Mouse (Mus musculus) E14TG2a.4 (cell line): ENCODE results near the gene Glp2r.

ENCODE experiments used
- H3K27me3 ChIP-seq: 2 replicates; pipeline ENCODE4 v1.6.1; 2014; ENCODE audit warnings: low read length, control low read depth; ENCODE audit not compliant: insufficient read depth
- H3K36me3 ChIP-seq: 2 replicates; pipeline ENCODE4 v1.6.1; 2014; ENCODE audit warnings: low read length, control low read depth; ENCODE audit not compliant: insufficient read depth
- H3K4me1 ChIP-seq: replicated peaks from 2 replicates; pipeline ENCODE4 v1.6.1; 2014; ENCODE audit warnings: low read depth, low read length, control low read depth
- H3K4me3 ChIP-seq: replicated peaks from 2 replicates; pipeline ENCODE4 v1.5.1; 2014; ENCODE audit warnings: mild to moderate bottlenecking, low read length
- H3K9me3 ChIP-seq: 2 replicates; pipeline ENCODE4 v1.6.1; 2014; ENCODE audit warnings: low read length, control low read depth
- CTCF ChIP-seq: conservative IDR thresholded peaks from 2 replicates; pipeline ENCODE4 v1.5.1; 2014; ENCODE audit warnings: low read length
- NANOG ChIP-seq: IDR thresholded peaks from 2 replicates; pipeline ENCODE4 v1.6.1; 2014; ENCODE audit warnings: borderline replicate concordance, low read length, mixed read lengths
- POU5F1 ChIP-seq: IDR thresholded peaks from 2 replicates; pipeline ENCODE4 v1.6.1; 2014; ENCODE audit warnings: low read length, borderline replicate concordance

The Glp2r gene

DNA sequence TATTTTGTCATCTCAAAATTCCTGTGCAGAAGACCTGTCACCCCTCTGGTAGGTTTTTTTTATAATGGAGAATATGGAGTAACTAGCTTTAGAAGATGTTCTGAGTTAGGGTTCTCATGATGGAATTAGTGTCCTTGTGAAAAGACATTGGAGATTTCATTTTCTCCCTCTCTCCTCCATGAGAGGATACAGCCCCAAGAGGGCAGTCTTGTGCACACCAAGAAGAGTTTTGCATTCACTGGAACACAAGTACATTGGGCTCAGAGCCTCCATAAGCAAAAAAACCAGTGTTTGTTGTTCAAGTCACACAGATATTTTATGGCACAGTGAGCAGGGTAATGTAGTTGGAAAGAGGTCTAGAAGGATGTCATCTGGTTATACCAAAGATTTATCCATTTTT is 29.4 kb downstream of the Glp2r start:
- no peaks in the 10 kb centered on the region for H3K27me3 ChIP-seq
- H3K36me3 ChIP-seq = no peaks in the 10 kb centered on the region
- H3K9me3 ChIP-seq = no peaks in the 10 kb centered on the region
- no peaks in the 10 kb centered on the region for H3K4me1 ChIP-seq
- H3K4me3 ChIP-seq = no peak overlapping the region
- no peak for TF ChIP-seq CTCF
- TF ChIP-seq POU5F1 = no peak
- no peak for TF ChIP-seq NANOG

DNA sequence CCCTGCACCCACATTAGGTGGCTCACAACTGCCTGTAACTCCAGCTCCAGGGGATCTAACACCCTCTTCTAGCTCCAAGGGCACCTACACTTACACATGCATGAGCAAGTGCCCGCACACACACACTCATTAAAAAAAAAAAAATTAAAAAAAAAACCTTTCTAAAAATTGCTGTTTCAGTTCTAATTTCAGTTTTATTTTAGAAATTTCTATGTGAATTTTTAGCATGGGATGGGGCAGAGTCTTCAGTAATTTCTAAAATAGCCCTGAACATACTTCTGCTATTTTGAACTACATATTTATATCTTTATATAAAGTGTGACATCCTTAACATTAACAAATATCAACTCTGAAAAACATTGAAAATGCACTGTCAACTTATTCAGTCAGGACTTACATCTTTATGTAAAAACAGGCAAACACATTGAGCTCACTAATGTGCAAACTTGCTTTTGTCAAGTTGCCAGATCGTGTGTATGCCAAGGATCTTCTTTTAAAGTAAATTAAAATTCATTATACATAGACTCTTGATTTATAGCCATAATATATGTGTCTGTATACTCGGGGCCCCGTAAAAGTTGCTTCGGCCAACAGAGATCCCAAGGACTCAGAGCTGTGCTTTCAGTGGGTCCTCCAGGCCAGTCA is 32.0 kb downstream of the Glp2r start:
- no peaks in the 10 kb centered on the region for H3K4me1 ChIP-seq
- TF ChIP-seq NANOG = no peak
- TF ChIP-seq CTCF = no peak
- no peak for TF ChIP-seq POU5F1
- no peak overlapping the region for H3K4me3 ChIP-seq
- H3K27me3 ChIP-seq = no peaks in the 10 kb centered on the region
- no peaks in the 10 kb centered on the region for H3K9me3 ChIP-seq
- H3K36me3 ChIP-seq = no peaks in the 10 kb centered on the region

DNA sequence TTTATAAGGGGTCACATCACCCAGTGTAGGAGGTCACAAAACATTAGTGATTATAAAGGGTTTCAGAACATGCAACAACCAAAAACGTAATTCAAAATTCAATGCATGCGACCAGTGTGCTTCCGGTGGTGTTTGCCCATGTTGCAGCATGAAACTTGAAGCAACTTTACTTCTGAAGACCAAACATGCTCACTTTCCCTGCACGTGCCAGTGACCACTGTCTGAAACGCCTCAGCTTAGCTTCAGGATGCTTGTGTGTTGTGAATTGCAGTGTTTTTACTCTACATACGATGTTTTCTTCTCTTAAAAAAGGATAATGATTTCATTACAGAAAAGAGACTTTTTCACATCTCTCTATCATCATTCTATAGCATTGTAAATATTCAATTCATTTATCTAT is 32.6 kb downstream of the Glp2r start:
- no peak for TF ChIP-seq CTCF
- no peak for TF ChIP-seq NANOG
- TF ChIP-seq POU5F1 = no peak
- Histone ChIP-seq H3K27me3 (no peaks in the 10 kb centered on the region), H3K36me3 (no peaks in the 10 kb centered on the region), H3K9me3 (no peaks in the 10 kb centered on the region), H3K4me1 (no peaks in the 10 kb centered on the region), H3K4me3 (no peak overlapping the region)

DNA sequence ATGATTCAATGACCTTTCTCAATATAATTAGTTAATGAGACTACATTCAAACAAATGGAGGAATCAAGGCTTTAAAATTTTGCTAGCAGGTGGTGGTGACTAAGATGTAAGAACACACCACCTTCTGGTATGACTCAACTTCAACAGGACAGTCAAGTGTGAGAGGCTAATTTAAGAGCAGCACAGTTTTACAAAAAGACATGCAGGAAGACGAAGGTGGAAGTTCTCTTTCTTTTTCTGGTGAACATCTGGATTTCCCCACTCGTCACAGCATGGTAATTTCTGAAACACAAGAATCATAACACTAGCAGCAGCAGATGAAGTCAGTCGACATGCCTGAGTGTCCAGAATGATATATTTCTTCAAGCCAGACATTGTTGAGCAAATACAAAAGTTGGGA is 36.4 kb downstream of the Glp2r start:
- H3K9me3 ChIP-seq = no peaks in the 10 kb centered on the region
- no peaks in the 10 kb centered on the region for H3K36me3 ChIP-seq
- TF ChIP-seq NANOG = no peak

DNA sequence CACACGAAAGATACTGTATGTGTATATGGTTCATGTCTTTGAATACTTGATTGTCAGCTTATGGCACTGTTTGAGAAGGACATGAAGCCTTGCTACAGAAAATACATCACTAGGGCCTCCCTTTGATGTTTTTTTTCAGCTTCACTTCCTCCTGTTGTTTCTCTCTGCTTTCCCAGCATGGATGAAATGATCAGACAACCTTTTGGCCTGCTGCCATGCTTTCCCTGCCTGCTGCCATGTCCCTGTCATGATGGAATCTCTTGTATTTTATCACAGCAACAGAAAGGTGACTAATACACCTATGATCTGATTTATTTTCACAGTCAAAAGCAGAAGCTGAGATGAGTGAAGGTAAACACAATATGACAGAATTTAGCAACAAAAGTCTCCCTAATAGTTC is 37.2 kb downstream of the Glp2r start:
- Histone ChIP-seq H3K36me3 (no peaks in the 10 kb centered on the region), H3K4me1 (no peaks in the 10 kb centered on the region), H3K4me3 (no peak overlapping the region), H3K27me3 (no peaks in the 10 kb centered on the region), H3K9me3 (no peaks in the 10 kb centered on the region)
- no peak for TF ChIP-seq POU5F1
- no peak for TF ChIP-seq CTCF
- TF ChIP-seq NANOG = no peak

More for the DNA sequence above, 36.4 kb downstream of the Glp2r start:
- H3K4me1 ChIP-seq = no peaks in the 10 kb centered on the region
- H3K4me3 ChIP-seq = no peak overlapping the region
- H3K27me3 ChIP-seq = no peaks in the 10 kb centered on the region

DNA sequence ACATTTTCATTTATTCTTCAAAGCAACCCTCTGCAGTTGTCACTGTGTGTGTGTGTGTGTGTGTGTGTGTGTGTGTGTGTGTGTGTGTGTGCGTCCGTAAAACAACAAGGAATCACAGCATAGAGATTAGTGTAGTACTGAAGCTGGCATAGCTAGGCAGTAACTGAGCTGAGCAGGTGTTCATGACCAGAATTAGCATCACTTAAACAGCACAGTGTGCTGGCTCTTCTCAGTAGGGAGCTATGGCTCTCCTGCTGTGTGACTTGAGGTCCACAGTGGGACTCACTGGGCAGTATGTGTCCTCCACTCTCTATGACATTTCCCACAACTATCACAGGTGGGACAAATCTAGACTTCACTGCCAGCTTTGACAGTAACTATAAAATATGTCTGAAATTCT is 39.9 kb downstream of the Glp2r start:
- Histone ChIP-seq H3K27me3 (peaks cover 3% of the 10 kb centered on the region; the same call in 1 of the 2 replicates), H3K9me3 (no peaks in the 10 kb centered on the region), H3K4me1 (no peaks in the 10 kb centered on the region), H3K4me3 (no peak overlapping the region), H3K36me3 (no peaks in the 10 kb centered on the region)
- TF ChIP-seq CTCF = no peak

DNA sequence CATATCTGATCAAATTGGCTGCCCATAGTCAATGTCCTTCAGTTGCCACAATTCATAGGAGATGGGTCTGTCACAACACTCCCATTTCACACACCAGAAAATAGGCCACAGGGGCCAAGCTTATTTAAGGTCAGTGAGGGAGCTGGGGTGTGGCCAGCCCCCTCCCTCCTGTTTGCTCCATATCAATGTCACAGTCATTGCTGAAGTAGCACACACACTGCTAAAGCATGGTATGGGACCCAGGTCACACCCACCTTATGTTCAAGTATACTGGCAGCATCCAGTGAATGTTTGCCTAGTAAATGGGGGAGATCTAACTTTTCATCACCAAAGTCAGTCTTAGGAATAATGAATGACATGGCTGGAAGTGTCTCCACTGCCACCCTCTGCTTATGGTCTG is 42.2 kb downstream of the Glp2r start:
- peaks cover 3% of the 10 kb centered on the region; the same call in 1 of the 2 replicates for H3K27me3 ChIP-seq
- H3K36me3 ChIP-seq = no peaks in the 10 kb centered on the region
- no peak overlapping the region for H3K4me3 ChIP-seq
- TF ChIP-seq CTCF (no peak), NANOG (no peak), POU5F1 (no peak)
- no peaks in the 10 kb centered on the region for H3K9me3 ChIP-seq
- H3K4me1 ChIP-seq = no peaks in the 10 kb centered on the region

DNA sequence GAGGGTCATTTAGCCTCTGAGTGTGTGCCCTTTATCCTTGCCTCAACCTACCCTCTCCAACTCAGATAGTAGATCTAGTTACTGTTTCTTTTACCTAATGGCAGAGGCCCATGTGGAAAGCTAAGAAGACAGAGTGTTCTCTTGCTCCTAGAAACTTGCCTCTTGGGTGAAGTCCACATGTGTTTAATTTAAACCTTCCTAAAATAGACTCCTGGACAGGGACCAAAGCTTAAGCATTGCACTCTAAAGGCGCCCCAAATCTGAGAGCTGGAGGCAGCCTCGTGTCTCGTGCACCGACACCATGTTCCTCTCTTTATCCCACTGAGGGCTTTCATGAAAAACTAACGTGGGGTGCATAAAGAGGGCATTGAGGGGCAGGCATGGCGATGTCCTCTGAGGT is 43.9 kb downstream of the Glp2r start:
- H3K4me3 ChIP-seq = no peak overlapping the region
- peaks cover 3% of the 10 kb centered on the region; the same call in 1 of the 2 replicates for H3K27me3 ChIP-seq
- H3K4me1 ChIP-seq = no peaks in the 10 kb centered on the region
- H3K36me3 ChIP-seq = no peaks in the 10 kb centered on the region
- TF ChIP-seq NANOG (no peak), CTCF (no peak), POU5F1 (no peak)
- no peaks in the 10 kb centered on the region for H3K9me3 ChIP-seq
